Mouse (Mus musculus) stomach, embryonic 14.5 days (tissue): ENCODE data around the gene 6430571L13Rik. TPM values are rescaled to one million over a fixed set of nuclear protein-coding genes. Genes with fewer than 3 reads are reported as not detected.

Source experiments
- ATAC-seq: fragments of 200-750 bp; cut with Nextera tagmentation; 2 replicates; pipeline ENCODE4 v1.8.0; 2017; ENCODE audit warnings: low read depth, moderate TSS enrichment; ENCODE audit not compliant: insufficient number of reproducible peaks, insufficient read depth, low FRiP score
- H3K27ac ChIP-seq: fragments of 300-500 bp; sonication (generic); 2 replicates; pipeline ENCODE4 v1.5.1; 2014; ENCODE audit warnings: mild to moderate bottlenecking, low read length, moderate library complexity, mixed read lengths
- H3K27me3 ChIP-seq: fragments of 300-500 bp; sonication (generic); 2 replicates; pipeline ENCODE4 v1.6.1; 2014; ENCODE audit warnings: low read length, control low read depth, mixed read lengths; ENCODE audit not compliant: control insufficient read depth, insufficient read depth
- H3K36me3 ChIP-seq: fragments of 300-500 bp; sonication (generic); 2 replicates; pipeline ENCODE4 v1.6.1; 2014; ENCODE audit warnings: mild to moderate bottlenecking, control low read depth, low read length, moderate library complexity, mixed read lengths; ENCODE audit not compliant: control insufficient read depth, insufficient read depth
- H3K4me1 ChIP-seq: fragments of 300-500 bp; sonication (generic); 2 replicates; pipeline ENCODE4 v1.6.1; 2014; ENCODE audit warnings: low read length, control low read depth, mixed read lengths; ENCODE audit not compliant: control insufficient read depth, insufficient read depth
- H3K4me2 ChIP-seq: fragments of 300-500 bp; sonication (generic); replicated peaks from 2 replicates; pipeline ENCODE4 v1.6.1; 2014; ENCODE audit warnings: low read depth, low read length, control low read depth
- H3K4me3 ChIP-seq: fragments of 300-500 bp; sonication (generic); 2 replicates; pipeline ENCODE4 v1.5.1; 2014; ENCODE audit warnings: low read depth, low read length, control low read depth
- H3K9ac ChIP-seq: fragments of 300-500 bp; sonication (generic); replicated peaks from 2 replicates; pipeline ENCODE4 v1.6.1; 2014; ENCODE audit warnings: low read depth, mild to moderate bottlenecking, control low read depth, low read length, moderate library complexity, mixed read lengths
- H3K9me3 ChIP-seq: fragments of 300-500 bp; sonication (generic); 2 replicates; pipeline ENCODE4 v1.6.1; 2016; ENCODE audit warnings: low read depth, low read length, control low read depth; ENCODE audit not compliant: control insufficient read depth
- WGBS: fragments of 180-500 bp; shearing (Covaris S2); extraction: QIAGEN DNeasy Blood & Tissue Kit; methylation state at CpG from one replicate; pipeline ENCODE4 v1.1.7; 2014; 5-methylcytosine and 5-hydroxymethylcytosine counted together
- polyA plus RNA-seq: library from polyadenylated mRNA; unstranded; fragments of >200 nt; fragmentation: Nextera tagmentation; extraction: Ambion mirVana; gene quantifications from 2 replicates; pipeline ENCODE4 v1.2.1, GENCODE M21; 2014

The 6430571L13Rik gene
- polyA plus RNA-seq, 1 experiment from 2014 or later: 0.19 TPM

DNA sequence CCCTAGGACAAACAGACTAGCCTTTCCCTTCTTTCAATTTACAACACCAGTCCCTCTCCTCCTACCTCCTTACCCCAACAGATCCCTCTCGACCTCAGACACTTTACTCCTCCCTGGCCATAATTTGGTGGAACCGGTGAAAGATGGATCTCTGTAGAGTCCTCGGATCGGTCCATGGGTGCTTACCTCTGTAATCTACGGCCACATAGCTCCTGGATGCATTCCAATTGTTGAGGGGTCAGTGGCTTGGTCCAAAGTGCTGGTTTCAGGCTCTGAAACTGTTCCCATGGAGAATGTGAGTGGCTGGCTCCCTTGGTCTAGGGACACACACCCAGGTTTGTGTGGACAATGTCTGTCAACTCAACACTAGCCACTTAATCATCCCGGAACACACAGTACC lies 4.0 kb upstream of the 6430571L13Rik start:
- WGBS: 87% methylated on average over 6 of the region's 6 CpGs
- Histone ChIP-seq H3K36me3 (no peaks in the 10 kb centered on the region), H3K9ac (no peak overlapping the region), H3K9me3 (no peaks in the 10 kb centered on the region), H3K4me2 (no peak overlapping the region), H3K4me1 (peaks cover 5% of the 10 kb centered on the region), H3K4me3 (no peak overlapping the region), H3K27ac (no peak overlapping the region), H3K27me3 (no peaks in the 10 kb centered on the region)
- no peak for ATAC-seq

DNA sequence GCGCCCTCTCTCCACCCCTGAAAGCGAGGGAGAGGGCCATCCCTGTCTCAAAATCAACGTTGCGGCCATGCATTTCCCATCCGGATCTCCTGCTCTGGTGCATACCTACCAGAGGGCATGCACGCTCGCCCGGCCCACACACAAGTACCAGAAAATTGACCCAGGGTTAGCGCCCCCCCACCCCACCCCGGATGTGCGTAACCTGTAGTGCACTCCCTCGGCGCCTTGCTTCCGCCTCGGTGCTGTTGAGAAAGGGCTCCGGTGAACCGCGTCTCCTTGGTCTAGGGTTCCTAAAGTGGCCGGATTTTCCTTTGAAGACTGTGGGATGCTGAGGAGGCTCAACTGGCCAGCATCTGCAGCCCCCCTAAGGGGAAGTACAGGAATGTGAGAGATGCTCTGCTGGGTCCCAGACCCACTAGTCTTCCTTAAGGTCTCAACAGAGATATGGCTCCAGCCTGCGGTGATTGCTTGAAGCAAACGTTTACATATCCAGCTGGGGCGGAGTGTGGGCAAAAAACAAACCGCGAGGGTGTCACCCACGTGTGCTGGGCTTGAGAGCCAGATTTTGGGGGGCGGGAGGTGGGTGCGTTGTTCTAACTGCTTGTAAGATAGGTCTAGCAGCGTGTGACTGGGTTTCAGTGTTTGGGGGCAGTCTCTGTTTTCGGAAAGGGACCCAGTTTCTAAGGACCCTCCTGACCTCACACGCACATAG lies 2.1 kb upstream of the 6430571L13Rik start, which contains the start of gene Hemk1:
Gene Hemk1 (minus strand): TSS at position 179 of the 712 bp plus-strand sequence.
- Histone ChIP-seq H3K4me1 (peaks cover 5% of the 10 kb centered on the region), H3K4me3 (peak within 1 kb of the TSS; percentile 63), H3K27me3 (no peaks in the 10 kb centered on the region), H3K27ac (0 out of 2 replicates have a peak within 1 kb of the TSS, but pooled peaks have one; percentile 45), H3K9me3 (no peaks in the 10 kb centered on the region), H3K9ac (peak within 1 kb of the TSS; percentile 65), H3K4me2 (peak within 1 kb of the TSS; percentile 83), H3K36me3 (no peaks in the 10 kb centered on the region)
- peak; percentile 81 for ATAC-seq
- 3% methylated on average over 30 of the region's 30 CpGs for WGBS

DNA sequence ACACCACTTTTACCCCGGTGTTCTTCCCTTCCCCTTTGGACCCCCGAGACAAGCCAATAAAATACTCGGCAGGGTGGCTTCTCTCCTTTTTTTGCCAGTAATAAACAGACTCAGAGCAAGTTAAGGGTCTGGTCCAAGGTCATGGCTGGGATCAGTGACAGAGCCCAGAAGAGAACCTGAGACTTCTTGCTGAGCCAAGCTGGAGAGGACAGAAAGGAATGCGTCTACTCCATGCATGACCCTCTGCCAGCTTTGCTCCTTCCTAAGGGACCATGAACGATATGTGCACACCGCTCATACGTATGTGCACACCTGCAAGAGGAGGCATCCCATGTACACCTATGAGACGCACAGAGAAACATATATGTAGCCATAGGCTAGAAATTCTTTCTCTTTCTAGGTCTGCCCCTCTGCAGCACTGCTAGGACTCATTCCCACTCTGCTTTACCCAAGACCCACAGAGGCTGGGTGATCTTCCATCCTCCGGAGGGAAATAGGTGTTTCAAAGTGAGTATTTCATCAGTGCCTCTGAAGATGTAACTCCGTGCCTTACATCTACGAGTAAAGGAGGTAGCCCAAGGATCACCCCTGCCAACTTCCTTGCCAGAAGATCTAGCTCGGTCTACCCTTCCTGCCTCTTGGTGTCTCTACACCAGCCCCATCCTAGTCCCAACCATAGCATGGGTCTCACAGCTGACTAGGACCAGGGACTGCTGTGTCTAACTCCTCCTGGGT lies 676 bp downstream of the 6430571L13Rik start:
- ATAC-seq: no peak
- H3K27me3 ChIP-seq: no peaks in the 10 kb centered on the region
- H3K27ac ChIP-seq: no peak overlapping the region
- peak overlapping the region; percentile 45; the same call in 1 of the 2 replicates for H3K9ac ChIP-seq
- no peaks in the 10 kb centered on the region for H3K9me3 ChIP-seq
- no peaks in the 10 kb centered on the region for H3K36me3 ChIP-seq
- 49% methylated on average over 12 of the region's 12 CpGs for WGBS
- H3K4me3 ChIP-seq: peak overlapping the region; percentile 46
- peak overlapping the region; percentile 70 for H3K4me2 ChIP-seq
- H3K4me1 ChIP-seq: peaks cover 5% of the 10 kb centered on the region

DNA sequence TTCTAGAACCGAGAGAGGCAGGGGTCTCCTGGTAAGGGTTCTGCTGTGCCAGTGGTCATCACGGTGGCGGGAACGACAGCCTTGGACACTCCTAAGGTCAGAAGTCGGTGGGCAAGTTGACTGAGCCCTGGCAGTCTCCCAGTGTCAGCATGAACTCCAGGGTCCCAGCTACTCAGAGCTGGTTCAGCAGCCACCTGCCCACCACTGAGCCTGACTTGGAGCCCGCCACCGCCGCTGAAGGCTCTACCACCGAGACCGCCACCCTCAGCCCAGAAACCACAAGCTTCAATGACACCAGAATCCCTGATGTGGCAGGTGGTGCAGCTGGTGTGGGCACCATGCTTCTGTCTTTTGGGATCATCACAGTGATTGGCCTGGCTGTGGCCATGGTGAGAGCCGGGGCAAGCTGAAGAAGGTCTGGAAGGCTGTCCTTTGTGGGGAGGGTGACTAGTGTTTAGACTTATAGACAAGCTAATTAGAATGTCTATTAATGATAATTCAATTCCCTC lies 1.9 kb downstream of the 6430571L13Rik start:
- Histone ChIP-seq H3K9ac (no peak overlapping the region), H3K36me3 (no peaks in the 10 kb centered on the region), H3K27me3 (no peaks in the 10 kb centered on the region), H3K4me1 (peaks cover 5% of the 10 kb centered on the region), H3K4me3 (no peak overlapping the region), H3K9me3 (no peaks in the 10 kb centered on the region), H3K27ac (no peak overlapping the region), H3K4me2 (no peak overlapping the region)
- no peak for ATAC-seq
- WGBS: 88% methylated on average over 11 of the region's 11 CpGs

DNA sequence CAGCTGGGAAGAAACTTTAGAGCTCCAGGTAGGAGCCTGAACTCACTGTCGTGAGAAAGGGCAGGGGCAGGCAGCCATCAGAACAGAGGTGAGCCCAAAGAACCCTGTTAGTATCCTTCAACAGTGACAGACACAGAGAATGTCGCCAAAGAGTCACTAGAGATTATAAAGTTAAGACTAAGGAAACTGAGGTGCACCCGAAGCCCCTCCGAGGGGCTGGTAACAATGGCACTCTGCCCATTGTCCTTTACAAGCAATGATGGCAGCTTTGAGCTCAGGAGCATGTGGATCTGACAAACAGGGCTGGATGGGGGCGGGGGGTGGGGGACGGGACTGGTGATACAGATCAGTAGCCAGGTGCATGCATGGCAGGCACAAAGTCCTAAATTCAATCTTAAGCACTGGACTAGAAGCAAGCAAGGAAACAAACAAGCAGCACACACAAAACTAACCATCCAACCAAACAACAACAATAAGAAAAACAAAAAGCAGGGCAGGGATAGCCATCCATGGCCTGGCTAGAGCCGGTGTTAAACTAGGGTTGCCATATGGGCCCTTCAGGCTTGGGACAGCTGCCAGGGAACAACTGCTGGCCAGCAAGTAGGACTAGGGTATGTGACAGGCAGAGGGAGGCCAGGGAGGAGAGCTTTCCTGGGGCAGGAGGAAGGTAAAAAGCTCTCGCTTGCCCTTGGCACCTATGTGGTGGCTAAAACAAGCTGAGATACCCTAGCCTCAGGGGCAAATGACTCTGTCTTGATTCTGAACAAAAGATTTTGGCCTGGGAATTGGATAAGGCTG lies 2.9 kb downstream of the 6430571L13Rik start:
- WGBS: 64% methylated on average over 8 of the region's 8 CpGs
- Histone ChIP-seq H3K27ac (no peak overlapping the region), H3K27me3 (no peaks in the 10 kb centered on the region), H3K9me3 (no peaks in the 10 kb centered on the region), H3K4me1 (peaks cover 5% of the 10 kb centered on the region), H3K4me2 (no peak overlapping the region), H3K9ac (no peak overlapping the region), H3K36me3 (no peaks in the 10 kb centered on the region), H3K4me3 (no peak overlapping the region)
- ATAC-seq: no peak

DNA sequence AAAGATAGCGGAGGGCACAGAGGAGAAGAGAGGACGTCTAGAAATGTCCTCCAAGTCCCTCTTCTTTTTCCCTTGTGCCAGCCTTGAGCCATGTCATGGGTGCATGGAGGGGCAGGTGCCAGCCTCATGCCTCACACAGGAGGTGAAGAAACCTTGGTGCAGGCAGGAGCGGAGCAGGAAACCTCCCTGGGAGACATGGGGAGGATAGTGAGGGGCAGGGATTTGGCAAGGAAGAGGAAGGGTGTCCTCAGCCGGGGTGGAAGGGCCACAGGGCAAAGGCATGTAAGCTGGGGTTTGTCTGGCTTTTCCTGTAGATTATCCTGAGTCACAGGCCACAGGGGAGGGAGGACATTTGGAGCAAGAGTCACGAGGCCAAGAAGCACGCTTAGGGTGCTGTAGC lies 3.6 kb downstream of the 6430571L13Rik start:
- no peaks in the 10 kb centered on the region for H3K36me3 ChIP-seq
- no peak overlapping the region for H3K4me3 ChIP-seq
- H3K9ac ChIP-seq: no peak overlapping the region
- no peak overlapping the region for H3K4me2 ChIP-seq
- H3K4me1 ChIP-seq: no peaks in the 10 kb centered on the region; the same call in 1 of the 2 replicates
- 74% methylated on average over 6 of the region's 6 CpGs for WGBS
- H3K9me3 ChIP-seq: no peaks in the 10 kb centered on the region
- H3K27ac ChIP-seq: no peak overlapping the region
- no peaks in the 10 kb centered on the region for H3K27me3 ChIP-seq
- ATAC-seq: no peak

DNA sequence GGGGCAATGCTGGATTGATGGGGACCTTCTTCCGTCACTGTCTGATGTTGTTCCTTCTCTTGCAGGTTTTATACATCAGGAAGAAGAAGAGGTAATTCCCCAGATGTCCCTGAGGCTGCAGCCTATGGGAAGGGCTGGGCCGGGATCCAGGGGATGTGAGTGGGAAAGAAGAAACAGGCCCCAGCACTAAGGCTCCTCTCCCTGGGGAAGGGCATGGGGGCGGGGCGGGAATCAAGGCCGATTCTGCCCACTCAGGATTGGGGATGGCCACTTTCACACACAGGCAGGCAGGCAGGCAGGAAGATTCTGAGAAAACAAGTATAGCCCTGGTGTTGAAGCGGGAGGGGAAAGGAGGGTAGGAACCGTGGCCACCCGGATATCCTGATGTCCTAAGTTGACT lies 5.7 kb downstream of the 6430571L13Rik start:
- ATAC-seq: no peak
- Histone ChIP-seq H3K27me3 (no peaks in the 10 kb centered on the region), H3K4me2 (no peak overlapping the region), H3K36me3 (no peaks in the 10 kb centered on the region), H3K9ac (no peak overlapping the region), H3K27ac (no peak overlapping the region), H3K4me3 (no peak overlapping the region), H3K4me1 (no peaks in the 10 kb centered on the region), H3K9me3 (no peaks in the 10 kb centered on the region)
- WGBS: 83% methylated on average over 8 of the region's 8 CpGs

DNA sequence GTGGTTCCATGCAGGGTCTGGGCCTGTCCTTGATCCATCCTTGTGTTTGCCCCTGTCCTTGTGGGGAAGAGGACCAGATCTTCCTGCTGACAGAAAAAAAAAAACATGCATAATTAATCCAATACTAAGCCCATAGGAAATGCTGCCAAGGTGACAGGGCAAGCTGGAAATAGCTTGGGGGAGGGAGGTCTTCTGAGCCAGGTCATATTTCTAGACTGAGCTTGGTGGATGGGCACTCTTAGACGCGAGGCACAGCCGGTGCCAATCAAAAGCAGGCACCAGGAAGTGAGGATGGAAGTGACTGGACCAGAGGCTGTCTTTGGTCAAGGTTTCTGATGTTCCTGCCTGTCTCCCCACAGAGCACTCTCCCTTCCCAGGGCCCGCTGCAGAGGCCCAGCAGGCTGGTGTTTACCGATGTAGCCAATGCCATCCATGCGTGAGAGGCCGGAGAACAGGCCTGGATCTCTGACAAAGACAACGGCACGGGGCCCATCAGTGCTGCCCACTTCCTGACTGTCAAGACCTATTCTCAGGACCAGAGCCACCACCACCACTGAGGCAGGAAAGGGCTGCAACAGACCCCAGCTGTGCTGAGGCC lies 7.3 kb downstream of the 6430571L13Rik start:
- ATAC-seq: no peak
- no peaks in the 10 kb centered on the region for H3K4me1 ChIP-seq
- no peak overlapping the region for H3K4me3 ChIP-seq
- no peaks in the 10 kb centered on the region for H3K36me3 ChIP-seq
- no peaks in the 10 kb centered on the region for H3K27me3 ChIP-seq
- 73% methylated on average over 9 of the region's 9 CpGs for WGBS
- H3K9me3 ChIP-seq: no peaks in the 10 kb centered on the region
- no peak overlapping the region for H3K27ac ChIP-seq
- H3K4me2 ChIP-seq: no peak overlapping the region
- H3K9ac ChIP-seq: no peak overlapping the region
